Mouse (Mus musculus) bone marrow, adult 2 months (tissue): Measurements from ENCODE around the gene Ulk4.

Source experiments
- CTCF ChIP-seq: fragments of 200-500 bp; IDR thresholded peaks from 2 replicates; pipeline ENCODE4 v1.5.1; 2011; ENCODE audit warnings: low read length, control low read depth; ENCODE audit not compliant: control insufficient read depth, insufficient read depth
- POLR2A ChIP-seq: fragments of 200-500 bp; IDR thresholded peaks from 2 replicates; pipeline ENCODE4 v1.6.1; 2011; ENCODE audit warnings: low read depth, mild to moderate bottlenecking, control low read depth, low read length, borderline replicate concordance; ENCODE audit not compliant: control insufficient read depth

DNA sequence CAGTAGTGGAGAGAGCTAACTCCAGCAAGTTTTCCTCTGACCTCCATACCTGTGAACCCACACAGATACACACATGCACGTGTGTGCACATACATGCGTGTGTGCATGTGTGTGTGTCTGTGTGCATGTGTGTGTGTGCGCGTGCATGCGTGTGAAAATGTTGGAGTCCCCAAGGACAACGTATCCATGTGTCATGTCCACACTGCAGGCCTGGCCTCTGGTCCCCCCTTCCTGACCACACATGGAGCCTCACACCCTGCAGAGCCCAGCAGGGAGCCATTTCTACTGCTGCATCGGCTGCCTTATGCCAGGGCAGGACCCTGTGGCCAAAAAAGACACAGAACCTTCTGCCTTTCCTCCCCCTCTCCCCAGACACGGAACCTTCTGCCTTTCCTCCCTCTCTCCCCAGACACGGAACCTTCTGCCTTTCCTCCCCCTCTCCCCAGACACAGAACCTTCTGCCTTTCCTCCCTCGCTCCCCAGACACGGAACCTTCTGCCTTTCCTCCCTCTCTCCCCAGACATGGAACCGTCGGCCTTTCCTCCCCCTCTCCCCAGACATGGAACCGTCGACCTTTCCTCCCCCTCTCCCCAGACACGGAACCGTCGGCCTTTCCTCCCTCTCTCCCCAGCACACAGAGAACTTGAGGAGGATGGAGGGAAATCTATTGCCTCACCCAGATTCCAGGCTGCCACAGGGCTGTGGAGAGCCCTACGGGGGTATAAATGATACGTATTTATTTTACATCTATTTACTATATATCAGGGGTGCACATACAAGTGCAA is 60.3 kb downstream of the Ulk4 start:
- no peak for TF ChIP-seq CTCF
- no peak for TF ChIP-seq POLR2A
